Mouse (Mus musculus): ENCODE results near the gene Pik3r3. TPM values are rescaled to one million over a fixed set of nuclear protein-coding genes. Genes with fewer than 3 reads are reported as not detected.

The Pik3r3 gene
- polyA plus RNA-seq, 1 experiment from 2014 or later, result 16.7 TPM

GRCm38 (mm10) chr4:116322127-116322526, 100.7 kb downstream of the Pik3r3 start:
- peak overlapping the region; percentile 42 to 60; a peak in 3 of 4 replicates for H3K27ac ChIP-seq (replicated peaks in 1 of 2; ENCODE audit: control insufficient read depth in 1 of 2, insufficient read depth in 1 of 2, low read depth in 2 of 2, low read length in 2 of 2)

GRCm38 (mm10) chr4:116329256-116329655, 107.8 kb downstream of the Pik3r3 start:
- Histone ChIP-seq H3K27me3 (ENCODE audit: control insufficient read depth, insufficient read depth, low read length) (no peaks in the 10 kb centered on the region), H3K9me3 (ENCODE audit: control insufficient read depth, low read length) (0 out of 2 replicates have a peak, but pooled peaks cover 3% of the 10 kb centered on the region), H3K4me3 (ENCODE audit: control insufficient read depth in 1 of 2, insufficient read depth in 1 of 2, low read depth in 1 of 2, low read length in 2 of 2) (no peak overlapping the region), H3K9ac (ENCODE audit: low read length) (no peak overlapping the region), H3K27ac (replicated peaks in 1 of 2; ENCODE audit: control insufficient read depth in 1 of 2, insufficient read depth in 1 of 2, low read depth in 2 of 2, low read length in 2 of 2) (no peak overlapping the region), H3K4me2 (ENCODE audit: low read length) (no peak overlapping the region), H3K4me1 (ENCODE audit: control insufficient read depth in 2 of 2, insufficient read depth in 2 of 2, low read length in 2 of 2) (no peaks in the 10 kb centered on the region), H3K36me3 (ENCODE audit: control insufficient read depth, insufficient read depth, low read length) (peaks cover 75% of the 10 kb centered on the region)
- 96% methylated on average over 3 of the region's 3 CpGs for WGBS
- ATAC-seq (ENCODE audit: insufficient number of reproducible peaks, insufficient read depth, low FRiP score, low read depth), result no peak

More at GRCm38 (mm10) chr4:116322127-116322526, 100.7 kb downstream of the Pik3r3 start:
- H3K36me3 ChIP-seq (ENCODE audit: control insufficient read depth, insufficient read depth, low read length), result peaks cover 85% of the 10 kb centered on the region
- no peak overlapping the region for H3K9ac ChIP-seq (ENCODE audit: low read length)
- H3K9me3 ChIP-seq (ENCODE audit: control insufficient read depth, low read length), result no peaks in the 10 kb centered on the region
- H3K4me2 ChIP-seq (ENCODE audit: low read length), result no peak overlapping the region
- ATAC-seq (ENCODE audit: insufficient number of reproducible peaks, insufficient read depth, low FRiP score, low read depth), result peak; percentile 39; the same call in 1 of the 2 replicates
- peaks cover 0 to 9% of the 10 kb centered on the region in 2 experiments; a peak in 1 of 4 replicates for H3K4me1 ChIP-seq (ENCODE audit: control insufficient read depth in 2 of 2, insufficient read depth in 2 of 2, low read length in 2 of 2)
- 41% methylated on average over 6 of the region's 6 CpGs for WGBS
- H3K4me3 ChIP-seq (ENCODE audit: control insufficient read depth in 1 of 2, insufficient read depth in 1 of 2, low read depth in 1 of 2, low read length in 2 of 2), result no peak overlapping the region
- H3K27me3 ChIP-seq (ENCODE audit: control insufficient read depth, insufficient read depth, low read length), result no peaks in the 10 kb centered on the region

GRCm38 (mm10) chr4:116336294-116336693, 114.9 kb downstream of the Pik3r3 start:
- no peak overlapping the region for H3K9ac ChIP-seq (ENCODE audit: low read length)
- no peak for ATAC-seq (ENCODE audit: insufficient number of reproducible peaks, insufficient read depth, low FRiP score, low read depth)
- 81% methylated on average over 1 of the region's 1 CpGs for WGBS
- H3K27ac ChIP-seq (replicated peaks in 1 of 2; ENCODE audit: control insufficient read depth in 1 of 2, insufficient read depth in 1 of 2, low read depth in 2 of 2, low read length in 2 of 2), result no peak overlapping the region
- H3K4me3 ChIP-seq (ENCODE audit: control insufficient read depth in 1 of 2, insufficient read depth in 1 of 2, low read depth in 1 of 2, low read length in 2 of 2), result no peak overlapping the region
- H3K9me3 ChIP-seq (ENCODE audit: control insufficient read depth, low read length), result no peaks in the 10 kb centered on the region
- H3K36me3 ChIP-seq (ENCODE audit: control insufficient read depth, insufficient read depth, low read length), result 0 out of 2 replicates have a peak, but pooled peaks cover 15% of the 10 kb centered on the region
- H3K4me1 ChIP-seq (ENCODE audit: control insufficient read depth in 2 of 2, insufficient read depth in 2 of 2, low read length in 2 of 2), result no peaks in the 10 kb centered on the region
- H3K4me2 ChIP-seq (ENCODE audit: low read length), result no peak overlapping the region
- no peaks in the 10 kb centered on the region for H3K27me3 ChIP-seq (ENCODE audit: control insufficient read depth, insufficient read depth, low read length)

GRCm38 (mm10) chr4:116342119-116342518, 120.7 kb downstream of the Pik3r3 start:
- Histone ChIP-seq H3K9me3 (ENCODE audit: control insufficient read depth, low read length) (0 out of 2 replicates have a peak, but pooled peaks cover 4% of the 10 kb centered on the region), H3K36me3 (ENCODE audit: control insufficient read depth, insufficient read depth, low read length) (0 out of 2 replicates have a peak, but pooled peaks cover 2% of the 10 kb centered on the region), H3K4me1 (ENCODE audit: control insufficient read depth in 2 of 2, insufficient read depth in 2 of 2, low read length in 2 of 2) (no peaks in the 10 kb centered on the region), H3K4me3 (ENCODE audit: control insufficient read depth in 1 of 2, insufficient read depth in 1 of 2, low read depth in 1 of 2, low read length in 2 of 2) (no peak overlapping the region), H3K27ac (replicated peaks in 1 of 2; ENCODE audit: control insufficient read depth in 1 of 2, insufficient read depth in 1 of 2, low read depth in 2 of 2, low read length in 2 of 2) (no peak overlapping the region), H3K27me3 (ENCODE audit: control insufficient read depth, insufficient read depth, low read length) (no peaks in the 10 kb centered on the region), H3K9ac (ENCODE audit: low read length) (no peak overlapping the region), H3K4me2 (ENCODE audit: low read length) (no peak overlapping the region)
- no peak for ATAC-seq (ENCODE audit: insufficient number of reproducible peaks, insufficient read depth, low FRiP score, low read depth)

- Histone ChIP-seq H3K27me3 (ENCODE audit: control insufficient read depth, insufficient read depth, low read length) (no peaks in the 10 kb centered on the region), H3K9me3 (ENCODE audit: control insufficient read depth, low read length) (no peaks in the 10 kb centered on the region), H3K36me3 (ENCODE audit: control insufficient read depth, insufficient read depth, low read length) (0 out of 2 replicates have a peak, but pooled peaks cover 8% of the 10 kb centered on the region), H3K9ac (ENCODE audit: low read length) (no peak overlapping the region), H3K4me2 (ENCODE audit: low read length) (no peak overlapping the region), H3K4me3 (ENCODE audit: control insufficient read depth in 1 of 2, insufficient read depth in 1 of 2, low read depth in 1 of 2, low read length in 2 of 2) (no peak overlapping the region), H3K27ac (replicated peaks in 1 of 2; ENCODE audit: control insufficient read depth in 1 of 2, insufficient read depth in 1 of 2, low read depth in 2 of 2, low read length in 2 of 2) (0 out of 4 replicates have a peak overlapping the region, but pooled peaks of 1 of the 2 experiments have one; percentile 4), H3K4me1 (ENCODE audit: control insufficient read depth in 2 of 2, insufficient read depth in 2 of 2, low read length in 2 of 2) (peaks cover 2 to 10% of the 10 kb centered on the region in 2 experiments; a peak in 3 of 4 replicates)
- 73% methylated on average over 3 of the region's 3 CpGs for WGBS
- no peak for ATAC-seq (ENCODE audit: insufficient number of reproducible peaks, insufficient read depth, low FRiP score, low read depth)
These were observed 131.1 kb downstream of the Pik3r3 start for GRCm38 (mm10) chr4:116352496-116352895.

Other genes with a start within 250 kb of the Pik3r3 start
- gene Faah, start 203.7 kb upstream of the Pik3r3 start, polyA plus RNA-seq (2014; fragmentation: Nextera tagmentation; extraction: Ambion mirVana), result 1.1 and 1.9 TPM in 2 replicates
- 30.3 and 30.5 TPM in 2 replicates for gene Nsun4, start 167.7 kb upstream of the Pik3r3 start, polyA plus RNA-seq (2014; fragmentation: Nextera tagmentation; extraction: Ambion mirVana)
- 1,366 and 1,395 TPM in 2 replicates for gene Uqcrh, start 146.5 kb upstream of the Pik3r3 start, polyA plus RNA-seq (2014; fragmentation: Nextera tagmentation; extraction: Ambion mirVana)
- gene Lrrc41, start 146.3 kb upstream of the Pik3r3 start, polyA plus RNA-seq (2014; fragmentation: Nextera tagmentation; extraction: Ambion mirVana), result 54.1 and 55.9 TPM in 2 replicates
- gene Rad54l, start 97.9 kb upstream of the Pik3r3 start, polyA plus RNA-seq (2014; fragmentation: Nextera tagmentation; extraction: Ambion mirVana), result 18.0 and 19.7 TPM in 2 replicates
- gene Pomgnt1, start 97.8 kb upstream of the Pik3r3 start, polyA plus RNA-seq (2014; fragmentation: Nextera tagmentation; extraction: Ambion mirVana), result 66.3 and 66.4 TPM in 2 replicates
- 2.2 and 2.7 TPM in 2 replicates for gene Lurap1, start 70.3 kb upstream of the Pik3r3 start, polyA plus RNA-seq (2014; fragmentation: Nextera tagmentation; extraction: Ambion mirVana)
- 0.19 TPM in 1 of 2 replicates, not detected in the other for gene Tspan1, start 54.0 kb upstream of the Pik3r3 start, polyA plus RNA-seq (2014; fragmentation: Nextera tagmentation; extraction: Ambion mirVana)
- gene 1700042G07Rik, start 48.2 kb upstream of the Pik3r3 start, polyA plus RNA-seq (2014; fragmentation: Nextera tagmentation; extraction: Ambion mirVana), result not detected in 2 replicates
- not detected in 2 replicates for gene Gm49337, start 48.2 kb upstream of the Pik3r3 start, polyA plus RNA-seq (2014; fragmentation: Nextera tagmentation; extraction: Ambion mirVana)
- gene Mast2, start 242.6 kb downstream of the Pik3r3 start, polyA plus RNA-seq (2014; fragmentation: Nextera tagmentation; extraction: Ambion mirVana), result 29.2 and 34.5 TPM in 2 replicates

Measured in heart, embryonic 14.5 days (tissue).